Mouse (Mus musculus) brain, embryonic 14.5 days (tissue): ENCODE data around the gene Olfr765. TPM values are rescaled to one million over a fixed set of nuclear protein-coding genes. Genes with fewer than 3 reads are reported as not detected.
"Not testable (repeated sequence)": the region's sequence is repeated elsewhere in the genome, so short reads cannot be mapped to it uniquely, and the experiment has no call there.

ENCODE experiments used
- DNase-seq: peaks from one replicate; pipeline ENCODE4 v3.0.0-alpha.2; 2011; ENCODE audit warnings: low read depth
- CTCF ChIP-seq: fragments of 200-500 bp; IDR thresholded peaks from 2 replicates; pipeline ENCODE4 v1.5.1; 2012; ENCODE audit warnings: inconsistent platforms, mild to moderate bottlenecking, moderate library complexity, borderline replicate concordance; ENCODE audit not compliant: insufficient read depth, insufficient read length; ENCODE audit errors: extremely low read depth
- POLR2A ChIP-seq: fragments of 200-500 bp; IDR thresholded peaks from 2 replicates; pipeline ENCODE4 v1.6.1; 2012; ENCODE audit warnings: mild to moderate bottlenecking, inconsistent platforms, borderline replicate concordance; ENCODE audit not compliant: poor library complexity, insufficient read depth, insufficient read length, severe bottlenecking; ENCODE audit errors: extremely low read depth
- polyA plus RNA-seq: library from polyadenylated mRNA; depleted of rRNA; stranded (reverse); fragments of >200 nt; gene quantifications from 2 replicates; pipeline ENCODE4 v1.2.3, GENCODE M21; 2012; rRNA removed

Gene Olfr765
- not detected in 2 replicates for polyA plus RNA-seq

- not testable (repeated sequence) for DNase-seq
Observed at GRCm38 (mm10) chr10:129049898-129050297, at the start of gene Olfr765. TSS of gene Olfr765 (minus strand) at chr10:129049998.

- no peak for DNase-seq
- TF ChIP-seq POLR2A, result no peak
- TF ChIP-seq CTCF, result no peak
Observed at GRCm38 (mm10) chr10:129099275-129099674, 49.5 kb upstream of the Olfr765 start, which contains the start of gene Olfr768. TSS of gene Olfr768 (minus strand) at chr10:129099375.

GRCm38 (mm10) chr10:129082810-129083209 is 33.0 kb upstream of the Olfr765 start, which contains the start of gene Olfr767:
TSS of gene Olfr767 (minus strand) at chr10:129082910.
- DNase-seq, result not testable (repeated sequence)

GRCm38 (mm10) chr10:129068877-129069276 is 19.1 kb upstream of the Olfr765 start, which contains the start of gene Olfr766-ps1:
TSS of gene Olfr766-ps1 (minus strand) at chr10:129068977.
- TF ChIP-seq POLR2A (no peak), CTCF (no peak)
- peak; percentile 13 for DNase-seq

GRCm38 (mm10) chr10:129039796-129040195 is 10.0 kb downstream of the Olfr765 start, which contains the start of gene Olfr764-ps1:
TSS of gene Olfr764-ps1 (minus strand) at chr10:129039896.
- TF ChIP-seq CTCF (no peak), POLR2A (no peak)
- no peak for DNase-seq

- DNase-seq, result no peak
- TF ChIP-seq CTCF, result no peak
- no peak for TF ChIP-seq POLR2A
Observed at GRCm38 (mm10) chr10:129028343-129028742, 21.5 kb downstream of the Olfr765 start.

GRCm38 (mm10) chr10:129026018-129026662 is 23.7 kb downstream of the Olfr765 start:
- TF ChIP-seq CTCF, result peak; percentile 71
- TF ChIP-seq POLR2A, result no peak
- DNase-seq, result peak; percentile 72

GRCm38 (mm10) chr10:129023319-129023718 is 26.5 kb downstream of the Olfr765 start:
- TF ChIP-seq CTCF (no peak), POLR2A (no peak)
- peak; percentile 10 for DNase-seq

GRCm38 (mm10) chr10:129014477-129014876 is 35.3 kb downstream of the Olfr765 start:
- TF ChIP-seq CTCF, result no peak
- TF ChIP-seq POLR2A, result no peak
- DNase-seq, result no peak

- not testable (repeated sequence) for DNase-seq
Observed at GRCm38 (mm10) chr10:129011511-129011910, 38.3 kb downstream of the Olfr765 start.

GRCm38 (mm10) chr10:129010288-129010841 is 39.4 kb downstream of the Olfr765 start, which contains the start of gene Olfr763:
TSS of gene Olfr763 (plus strand) at chr10:129010791.
- TF ChIP-seq POLR2A (no peak), CTCF (no peak)
- no peak for DNase-seq

GRCm38 (mm10) chr10:129004032-129004920 is 45.5 kb downstream of the Olfr765 start:
- no peak for DNase-seq
- no peak for TF ChIP-seq POLR2A
- no peak for TF ChIP-seq CTCF
